Mouse (Mus musculus) hindbrain, embryonic 10.5 days (tissue): ENCODE results near the gene Cdk5rap3. TPM values are rescaled to one million over a fixed set of nuclear protein-coding genes. Genes with fewer than 3 reads are reported as not detected.

ENCODE experiments used
- DNase-seq: peaks from one replicate; pipeline ENCODE4 v3.0.0-alpha.2; 2017; ENCODE audit warnings: low spot score
- H3K27ac ChIP-seq: fragments of 300-500 bp; sonication (generic); 2 replicates; pipeline ENCODE4 v1.5.1; 2016; ENCODE audit warnings: mild to moderate bottlenecking, moderate library complexity
- H3K27me3 ChIP-seq: fragments of 300-500 bp; sonication (generic); 2 replicates; pipeline ENCODE4 v1.6.1; 2016; ENCODE audit warnings: mild to moderate bottlenecking; ENCODE audit not compliant: poor library complexity, insufficient read depth, severe bottlenecking
- H3K36me3 ChIP-seq: fragments of 300-500 bp; sonication (generic); 2 replicates; pipeline ENCODE4 v1.6.1; 2016; ENCODE audit warnings: mild to moderate bottlenecking, moderate library complexity
- H3K4me1 ChIP-seq: fragments of 300-500 bp; sonication (generic); replicated peaks from 2 replicates; pipeline ENCODE4 v1.6.1; 2016; ENCODE audit warnings: mild to moderate bottlenecking
- H3K4me3 ChIP-seq: fragments of 300-500 bp; sonication (generic); 2 replicates; pipeline ENCODE4 v1.5.1; 2016; ENCODE audit warnings: mild to moderate bottlenecking, moderate library complexity
- H3K9me3 ChIP-seq: fragments of 300-500 bp; sonication (generic); 2 replicates; pipeline ENCODE4 v1.6.1; 2016; ENCODE audit warnings: mild to moderate bottlenecking, moderate library complexity
- WGBS: fragments of 180-500 bp; shearing (Covaris S2); methylation state at CpG from one replicate; pipeline ENCODE4 v1.1.7; 2016; 5-methylcytosine and 5-hydroxymethylcytosine counted together
- polyA plus RNA-seq: library from polyadenylated mRNA; unstranded; fragments of >200 nt; fragmentation: Nextera tagmentation; extraction: Ambion mirVana; gene quantifications from 2 replicates; pipeline ENCODE4 v1.2.1, GENCODE M21; 2016

Gene Cdk5rap3
- polyA plus RNA-seq, 1 experiment from 2014 or later, result 124 TPM

GRCm38 (mm10) chr11:96877071-96877470, 39.2 kb downstream of the Cdk5rap3 start:
- DNase-seq, result no peak
- Histone ChIP-seq H3K4me3 (peak overlapping the region; percentile 41), H3K27me3 (no peaks in the 10 kb centered on the region), H3K4me1 (peaks cover 87% of the 10 kb centered on the region), H3K9me3 (no peaks in the 10 kb centered on the region), H3K27ac (peak overlapping the region; percentile 94), H3K36me3 (no peaks in the 10 kb centered on the region)
- 30% methylated on average over 4 of the region's 4 CpGs for WGBS

GRCm38 (mm10) chr11:96876300-96877040, 39.8 kb downstream of the Cdk5rap3 start:
- Histone ChIP-seq H3K36me3 (no peaks in the 10 kb centered on the region), H3K4me3 (peak overlapping the region; percentile 41), H3K27me3 (no peaks in the 10 kb centered on the region), H3K27ac (peak overlapping the region; percentile 94), H3K4me1 (peaks cover 91% of the 10 kb centered on the region), H3K9me3 (no peaks in the 10 kb centered on the region)
- peak; percentile 86 for DNase-seq
- WGBS, result 1% methylated on average over 13 of the region's 13 CpGs

- WGBS, result 0% methylated on average over 35 of the region's 35 CpGs
- Histone ChIP-seq H3K36me3 (no peaks in the 10 kb centered on the region), H3K4me3 (peak overlapping the region; percentile 41), H3K9me3 (no peaks in the 10 kb centered on the region), H3K27me3 (no peaks in the 10 kb centered on the region), H3K4me1 (peaks cover 92% of the 10 kb centered on the region), H3K27ac (peak overlapping the region; percentile 94)
- peak; percentile 97 for DNase-seq
Measured at GRCm38 (mm10) chr11:96875745-96876144, 40.6 kb downstream of the Cdk5rap3 start.

GRCm38 (mm10) chr11:96875270-96875669, 41.0 kb downstream of the Cdk5rap3 start:
- H3K27me3 ChIP-seq, result no peaks in the 10 kb centered on the region
- no peak for DNase-seq
- peak overlapping the region; percentile 94 for H3K27ac ChIP-seq
- H3K9me3 ChIP-seq, result no peaks in the 10 kb centered on the region
- H3K36me3 ChIP-seq, result no peaks in the 10 kb centered on the region
- 4% methylated on average over 4 of the region's 4 CpGs for WGBS
- H3K4me3 ChIP-seq, result peak overlapping the region; percentile 41
- H3K4me1 ChIP-seq, result peaks cover 91% of the 10 kb centered on the region

- Histone ChIP-seq H3K4me1 (peaks cover 82% of the 10 kb centered on the region), H3K9me3 (no peaks in the 10 kb centered on the region), H3K27ac (peak overlapping the region; percentile 94), H3K4me3 (peak overlapping the region; percentile 42), H3K36me3 (no peaks in the 10 kb centered on the region), H3K27me3 (no peaks in the 10 kb centered on the region)
- peak; percentile 89 for DNase-seq
- WGBS, result 4% methylated on average over 11 of the region's 11 CpGs
Measured at GRCm38 (mm10) chr11:96873601-96874140, 42.6 kb downstream of the Cdk5rap3 start.

GRCm38 (mm10) chr11:96872441-96873379, 43.6 kb downstream of the Cdk5rap3 start:
- Histone ChIP-seq H3K27me3 (no peaks in the 10 kb centered on the region), H3K27ac (peak overlapping the region; percentile 94), H3K4me1 (peaks cover 72% of the 10 kb centered on the region), H3K9me3 (no peaks in the 10 kb centered on the region), H3K4me3 (peak overlapping the region; percentile 42), H3K36me3 (no peaks in the 10 kb centered on the region)
- WGBS, result 2% methylated on average over 24 of the region's 24 CpGs
- DNase-seq, result peak; percentile 78

GRCm38 (mm10) chr11:96867149-96867548, 49.1 kb downstream of the Cdk5rap3 start:
- Histone ChIP-seq H3K9me3 (no peaks in the 10 kb centered on the region), H3K4me1 (peaks cover 46% of the 10 kb centered on the region), H3K27ac (peak overlapping the region; percentile 86), H3K36me3 (no peaks in the 10 kb centered on the region), H3K4me3 (no peak overlapping the region), H3K27me3 (no peaks in the 10 kb centered on the region)
- DNase-seq, result peak; percentile 86
- 20% methylated on average over 5 of the region's 5 CpGs for WGBS

GRCm38 (mm10) chr11:96863206-96863995, 52.9 kb downstream of the Cdk5rap3 start:
- H3K4me1 ChIP-seq, result peaks cover 49% of the 10 kb centered on the region
- no peaks in the 10 kb centered on the region for H3K9me3 ChIP-seq
- H3K27me3 ChIP-seq, result no peaks in the 10 kb centered on the region
- 18% methylated on average over 26 of the region's 26 CpGs for WGBS
- no peaks in the 10 kb centered on the region for H3K36me3 ChIP-seq
- peak overlapping the region; percentile 79 for H3K27ac ChIP-seq
- peak overlapping the region; percentile 32 for H3K4me3 ChIP-seq
- DNase-seq, result peak; percentile 85

- peaks cover 47% of the 10 kb centered on the region for H3K4me1 ChIP-seq
- H3K27me3 ChIP-seq, result no peaks in the 10 kb centered on the region
- no peaks in the 10 kb centered on the region for H3K36me3 ChIP-seq
- WGBS, result 63% methylated on average over 12 of the region's 12 CpGs
- H3K27ac ChIP-seq, result peak overlapping the region; percentile 79
- H3K9me3 ChIP-seq, result no peaks in the 10 kb centered on the region
- H3K4me3 ChIP-seq, result peak overlapping the region; percentile 57
- DNase-seq, result no peak
Measured at GRCm38 (mm10) chr11:96862534-96862933, 53.8 kb downstream of the Cdk5rap3 start.

- Histone ChIP-seq H3K27me3 (no peaks in the 10 kb centered on the region), H3K36me3 (no peaks in the 10 kb centered on the region), H3K27ac (peak overlapping the region; percentile 79), H3K4me1 (peaks cover 44% of the 10 kb centered on the region), H3K9me3 (no peaks in the 10 kb centered on the region), H3K4me3 (peak overlapping the region; percentile 57)
- WGBS, result 0% methylated on average over 31 of the region's 31 CpGs
- peak; percentile 97 for DNase-seq
Measured at GRCm38 (mm10) chr11:96861878-96862289, 54.4 kb downstream of the Cdk5rap3 start.

GRCm38 (mm10) chr11:96861446-96861845, 54.9 kb downstream of the Cdk5rap3 start:
- Histone ChIP-seq H3K27me3 (no peaks in the 10 kb centered on the region), H3K27ac (peak overlapping the region; percentile 79; the same call in 1 of the 2 replicates), H3K4me1 (peaks cover 44% of the 10 kb centered on the region), H3K4me3 (peak overlapping the region; percentile 57), H3K9me3 (no peaks in the 10 kb centered on the region), H3K36me3 (no peaks in the 10 kb centered on the region)
- no peak for DNase-seq
- 2% methylated on average over 20 of the region's 20 CpGs for WGBS

GRCm38 (mm10) chr11:96860564-96860963, 55.7 kb downstream of the Cdk5rap3 start:
- Histone ChIP-seq H3K27me3 (no peaks in the 10 kb centered on the region), H3K4me3 (no peak overlapping the region), H3K4me1 (peaks cover 44% of the 10 kb centered on the region), H3K27ac (no peak overlapping the region), H3K36me3 (no peaks in the 10 kb centered on the region), H3K9me3 (no peaks in the 10 kb centered on the region)
- DNase-seq, result peak; percentile 88
- 6% methylated on average over 8 of the region's 8 CpGs for WGBS
